Mouse (Mus musculus) spleen, adult 2 months (tissue): Measurements from ENCODE around the gene Naa25.

ENCODE experiments used
- CTCF ChIP-seq: fragments of 200-500 bp; IDR thresholded peaks from 2 replicates; pipeline ENCODE4 v1.5.1; 2011; ENCODE audit warnings: mild to moderate bottlenecking, inconsistent platforms; ENCODE audit not compliant: insufficient read depth, insufficient read length, insufficient replicate concordance; ENCODE audit errors: extremely low read depth
- POLR2A ChIP-seq: fragments of 200-500 bp; IDR thresholded peaks from 2 replicates; pipeline ENCODE4 v1.6.1; 2011; ENCODE audit warnings: low read depth, low read length, inconsistent platforms

DNA sequence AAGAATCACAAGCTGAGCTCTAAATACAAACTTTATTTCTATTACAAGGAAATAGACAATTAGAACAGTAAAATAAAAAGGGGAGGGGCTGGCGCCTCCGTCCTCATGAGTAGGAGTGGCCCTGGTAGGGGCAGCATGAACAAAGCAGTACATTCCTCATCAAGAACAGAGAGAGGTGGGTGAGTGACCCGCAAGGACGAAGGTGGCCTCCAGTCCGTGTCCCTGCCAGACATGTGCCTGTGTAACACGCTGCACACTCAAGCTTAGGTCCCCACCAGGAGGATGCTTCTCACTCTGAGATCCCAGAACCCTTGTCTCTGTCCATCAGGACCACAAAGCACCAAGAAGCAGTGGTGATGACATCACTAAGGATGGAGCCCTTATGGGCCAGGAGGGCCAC lies 26.0 kb upstream of the Naa25 start:
- TF ChIP-seq CTCF, result no peak
- TF ChIP-seq POLR2A, result no peak
